9 mouse cellular contexts compared by ENCODE assay signal in the genomic region with DNA sequence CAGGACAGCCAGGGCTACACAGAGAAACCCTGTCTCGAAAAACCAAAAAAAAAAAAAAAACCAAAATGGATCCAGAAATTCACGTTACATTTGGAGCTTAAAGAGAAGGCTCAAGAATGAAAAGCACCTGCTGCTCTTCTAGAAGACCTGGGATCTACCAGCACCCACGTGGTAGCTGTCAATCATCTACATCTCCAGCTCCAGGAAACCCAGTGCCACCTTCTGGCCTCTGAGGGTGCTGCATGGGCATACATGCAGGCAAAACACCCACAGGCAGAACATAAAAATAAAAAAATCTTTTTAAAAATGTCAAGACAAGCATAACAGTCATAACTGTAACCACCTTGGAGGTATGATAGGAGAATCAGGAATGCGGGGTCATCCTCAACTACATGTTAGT. TPM values are rescaled to one million over a fixed set of nuclear protein-coding genes. Genes with fewer than 3 reads are reported as not detected.
A peak's percentile ranks its signal among the peaks of the same experiment; 100 is the strongest.
DNase-seq lines count a peak whose midpoint lies in the region; ATAC-seq and TF ChIP-seq lines count a peak whose summit lies in the region.
"Had no signal": no experiment of that assay in that cellular context is flagged by ENCODE, and none has a peak within 500 bp of the region (broad histone marks: within the 10 kb centered on the region; RNA-seq: fewer than 3 reads in every experiment).

No protein-coding gene starts in this region.

- TF ChIP-seq RAD21 in CH12.LX (IDR thresholded peaks at IDR 0.05; ENCODE audit: low read depth, low read length) = peak; percentile 62

- ATAC-seq in inflammation-experienced regulatory T-cells, adult 6 months = no peak

- peak; percentile 60 for TF ChIP-seq CTCF in left cerebral cortex, adult 2 months (IDR thresholded peaks at IDR 0.05)
- TF ChIP-seq CTCF in CH12.LX (conservative IDR thresholded peaks at IDR 0.05 in 1 of 2, IDR thresholded peaks at IDR 0.05 in 1 of 2; ENCODE audit: low read depth in 2 of 2, low read length in 2 of 2) = peak; percentile 37 to 86

- DNase-seq in left cerebral cortex, adult 2 months (ENCODE audit: extremely low spot score in 1 of 2, low spot score in 2 of 2) = no peak
- DNase-seq in left cerebral cortex, adult 8-10 months (ENCODE audit: low spot score in 2 of 2) = no peak
- DNase-seq in CH12.LX (ENCODE audit: extremely low read depth) = peak; percentile 85
- peak; percentile 39 for DNase-seq in ZHBTc4 (ENCODE audit: low read depth, low spot score)
- peak; percentile 82 for DNase-seq in kidney, postnatal 14 days
- DNase-seq in gastrocnemius, postnatal 14 days = no peak

- no peak overlapping the region for H3K9ac ChIP-seq in CH12.LX (ENCODE audit: insufficient read depth, low read depth)
- H3K9ac ChIP-seq: limb, embryonic 13.5 days had no signal

- intact Hi-C loops in left cerebral cortex, adult 2 months (cut with DNase I) = no loop called here
- intact Hi-C loops in gastrocnemius, postnatal 14 days (cut with DNase I; ENCODE audit: low total_unique reads) = loop anchor here (10.0 kb wide), 1 partner anchor 63 kb away; no protein-coding TSS in a partner anchor

- dilution Hi-C loops in CH12.LX (cut with MboI; ENCODE audit: extremely low pct_ligation_motif_present, extremely low pct_unique_long_range_greater_than_20kb, low sequenced_read_pairs) = no loop called here

- H3K27me3 ChIP-seq in CH12.LX (replicated peaks) (peaks cover 12% of the 10 kb centered on the region), myocyte (ENCODE audit: control insufficient read depth, insufficient read depth, insufficient read length) (no peaks in the 10 kb centered on the region)
- H3K27me3 ChIP-seq: limb, embryonic 13.5 days had no signal

- no peaks in the 10 kb centered on the region for H3K9me3 ChIP-seq in CH12.LX (replicated peaks; ENCODE audit: low read length)
- H3K9me3 ChIP-seq: limb, embryonic 13.5 days had no signal

- H3K4me3 ChIP-seq in left cerebral cortex, adult 2 months = no peak overlapping the region
- H3K4me3 ChIP-seq in CH12.LX (replicated peaks in 1 of 3; ENCODE audit: low read depth in 2 of 3, low read length in 2 of 3, poor library complexity in 1 of 3) (no peak overlapping the region), myocyte (no peak overlapping the region)
- H3K4me3 ChIP-seq: limb, embryonic 13.5 days had no signal

- in situ Hi-C loops in CH12.LX (cut with MboI; ENCODE audit: low pct_ligation_motif_present, low pct_unique_long_range_greater_than_20kb, low sequenced_read_pairs) = loop anchor here (10.0 kb wide), 1 partner anchor 63 kb away; no protein-coding TSS in a partner anchor

- no peaks in the 10 kb centered on the region for H3K79me2 ChIP-seq in CH12.LX (replicated peaks; ENCODE audit: control insufficient read depth, extremely low read depth, insufficient read depth, poor library complexity, severe bottlenecking)
- H3K79me2 ChIP-seq in myocyte (ENCODE audit: control insufficient read depth, insufficient read depth) = peaks cover 3% of the 10 kb centered on the region

- H3ac ChIP-seq in myocyte (ENCODE audit: control insufficient read depth, insufficient read length) = no peak overlapping the region

- peaks cover 0 to 31% of the 10 kb centered on the region in 2 experiments; a peak in 2 of 4 replicates for H3K4me1 ChIP-seq in CH12.LX (ENCODE audit: control insufficient read depth in 1 of 2, insufficient read depth in 2 of 2)

- H3K36me3 ChIP-seq in CH12.LX (replicated peaks in 1 of 2; ENCODE audit: control insufficient read depth in 1 of 2, insufficient read depth in 1 of 2, low read length in 1 of 2) (no peaks in the 10 kb centered on the region), myocyte (ENCODE audit: control insufficient read depth, insufficient read depth) (no peaks in the 10 kb centered on the region)
- H3K36me3 ChIP-seq: limb, embryonic 13.5 days had no signal

- H3K27ac ChIP-seq in left cerebral cortex, adult 2 months = no peak overlapping the region
- H3K27ac ChIP-seq in CH12.LX (ENCODE audit: insufficient read depth, low read depth) = no peak overlapping the region
- H3K27ac ChIP-seq: limb, embryonic 13.5 days had no signal

- no peak for TF ChIP-seq POLR2A in CH12.LX (IDR thresholded peaks at IDR 0.05; ENCODE audit: low read depth, low read length)
- TF ChIP-seq POLR2A in myocyte (IDR thresholded peaks at IDR 0.05; ENCODE audit: insufficient read length, low read depth) = no peak

- H3K4me2 ChIP-seq in CH12.LX (ENCODE audit: insufficient read depth, low read depth, poor library complexity, severe bottlenecking) (no peak overlapping the region), myocyte (ENCODE audit: low read depth) (no peak overlapping the region)
- H3K4me2 ChIP-seq: limb, embryonic 13.5 days had no signal

- no peak for TF ChIP-seq EP300 in CH12.LX (IDR thresholded peaks at IDR 0.05; ENCODE audit: low read length)

TF ChIP-seq in CH12.LX, 34 proteins besides CTCF, POLR2A, EP300 and RAD21 (continues in another document):
- peak; percentile 72 for TF ChIP-seq SMC3 (IDR thresholded peaks at IDR 0.05; ENCODE audit: low read depth, low read length)
- no peak for TF ChIP-seq PAX5 (IDR thresholded peaks at IDR 0.05; ENCODE audit: low read length)
- no peak for TF ChIP-seq KAT2A (IDR thresholded peaks at IDR 0.05; ENCODE audit: insufficient replicate concordance, low read length)
- TF ChIP-seq ETS1 (conservative IDR thresholded peaks at IDR 0.05; ENCODE audit: low read depth, low read length) = no peak
- no peak for TF ChIP-seq BHLHE40 (IDR thresholded peaks at IDR 0.05; ENCODE audit: low read depth, low read length)
- no peak for TF ChIP-seq UBTF (IDR thresholded peaks at IDR 0.05; ENCODE audit: low read depth, low read length)
- TF ChIP-seq MAX (IDR thresholded peaks at IDR 0.05; ENCODE audit: low read length) = peak; percentile 84
- TF ChIP-seq ZMIZ1 (IDR thresholded peaks at IDR 0.05; ENCODE audit: low read depth, low read length) = no peak
- TF ChIP-seq MXI1 (IDR thresholded peaks at IDR 0.05; ENCODE audit: low read depth, low read length) = peak; percentile 85
- no peak for TF ChIP-seq SIN3A (IDR thresholded peaks at IDR 0.05; ENCODE audit: low read length)
- no peak for TF ChIP-seq IRF4 (IDR thresholded peaks at IDR 0.05; ENCODE audit: low read depth, low read length)
- TF ChIP-seq NELFE (IDR thresholded peaks at IDR 0.05; ENCODE audit: low read depth, low read length) = no peak
- peak; percentile 61 for TF ChIP-seq USF1 (IDR thresholded peaks at IDR 0.05; ENCODE audit: low read depth, low read length)
- TF ChIP-seq POLR2AphosphoS2 (IDR thresholded peaks at IDR 0.05; ENCODE audit: low read depth, low read length) = no peak
- TF ChIP-seq HCFC1 (IDR thresholded peaks at IDR 0.05; ENCODE audit: low read depth, low read length) = no peak
- no peak for TF ChIP-seq MAFK (IDR thresholded peaks at IDR 0.05; ENCODE audit: insufficient replicate concordance, low read length)
- TF ChIP-seq CHD2 (IDR thresholded peaks at IDR 0.05; ENCODE audit: low read length) = no peak
- no peak for TF ChIP-seq TCF12 (IDR thresholded peaks at IDR 0.05; ENCODE audit: low read depth, low read length)

TF ChIP-seq in myocyte, 11 proteins besides CTCF, POLR2A, EP300 and RAD21:
- peak; percentile 66 for TF ChIP-seq USF1 (IDR thresholded peaks at IDR 0.05; ENCODE audit: low read depth)
- no peak for TF ChIP-seq E2F4 (IDR thresholded peaks at IDR 0.05; ENCODE audit: insufficient read depth)

RNA-seq across cellular contexts. Expression of a gene that starts 4.5 kb away (rescaled TPM):
- total RNA-seq in left cerebral cortex, adult 2 months (2021) = 10 to 100 TPM; 69.9 to 81.2 TPM
- total RNA-seq in left cerebral cortex, adult 8-10 months (2022) = 10 to 100 TPM; 53.4 to 61.2 (median 59.0) TPM
- total RNA-seq in CH12.LX (2012; rRNA removed) (25.7 and 26.2 TPM in 2 replicates), CH12.LX (2014; rRNA removed) (32.5 and 38.9 TPM in 2 replicates)
- polyA plus RNA-seq in CH12.LX (2012; ENCODE audit: insufficient read length, low read depth) (17.3 and 21.9 TPM in 2 replicates), myocyte (2012; fragmentation: generic; extraction: Trizol) (20.2 TPM)
- 10 to 100 TPM; 37.3 to 41.8 (median 40.6) TPM for polyA plus RNA-seq in inflammation-experienced regulatory T-cells, adult 6 months (2017; shearing (Covaris generic))
- 1 to 10 TPM; 7.7 to 8.2 TPM for total RNA-seq in gastrocnemius, postnatal 14 days (2021)

RNA-seq across cellular contexts. Expression of a gene that starts 47.3 kb away (rescaled TPM):
- total RNA-seq in left cerebral cortex, adult 2 months (2021) = 100 to 1,000 TPM; 213 to 234 TPM
- 100 to 1,000 TPM; 225 to 241 (median 233) TPM for total RNA-seq in left cerebral cortex, adult 8-10 months (2022)
- total RNA-seq in CH12.LX (2012; rRNA removed) (345 and 358 TPM in 2 replicates), CH12.LX (2014; rRNA removed) (411 and 467 TPM in 2 replicates)
- polyA plus RNA-seq in CH12.LX (2012; ENCODE audit: insufficient read length, low read depth) (493 and 611 TPM in 2 replicates), myocyte (2012; fragmentation: generic; extraction: Trizol) (88.9 TPM)
- polyA plus RNA-seq in inflammation-experienced regulatory T-cells, adult 6 months (2017; shearing (Covaris generic)) = 100 to 1,000 TPM; 124 to 178 (median 145) TPM
- total RNA-seq in gastrocnemius, postnatal 14 days (2021) = 100 to 1,000 TPM; 124 to 167 TPM

Comparison
In these comparisons a context has a peak if more than half of its experiments do, and no peak if none do; other contexts are left out.
1. DNase-seq: peak in CH12.LX (single experiment), ZHBTc4 (single experiment) and kidney, postnatal 14 days (single experiment); none in left cerebral cortex, adult 2 months (0 of 2), left cerebral cortex, adult 8-10 months (0 of 2) and gastrocnemius, postnatal 14 days (single experiment).